ENCODE assay signal across 8 mouse cellular contexts in the genomic region with DNA sequence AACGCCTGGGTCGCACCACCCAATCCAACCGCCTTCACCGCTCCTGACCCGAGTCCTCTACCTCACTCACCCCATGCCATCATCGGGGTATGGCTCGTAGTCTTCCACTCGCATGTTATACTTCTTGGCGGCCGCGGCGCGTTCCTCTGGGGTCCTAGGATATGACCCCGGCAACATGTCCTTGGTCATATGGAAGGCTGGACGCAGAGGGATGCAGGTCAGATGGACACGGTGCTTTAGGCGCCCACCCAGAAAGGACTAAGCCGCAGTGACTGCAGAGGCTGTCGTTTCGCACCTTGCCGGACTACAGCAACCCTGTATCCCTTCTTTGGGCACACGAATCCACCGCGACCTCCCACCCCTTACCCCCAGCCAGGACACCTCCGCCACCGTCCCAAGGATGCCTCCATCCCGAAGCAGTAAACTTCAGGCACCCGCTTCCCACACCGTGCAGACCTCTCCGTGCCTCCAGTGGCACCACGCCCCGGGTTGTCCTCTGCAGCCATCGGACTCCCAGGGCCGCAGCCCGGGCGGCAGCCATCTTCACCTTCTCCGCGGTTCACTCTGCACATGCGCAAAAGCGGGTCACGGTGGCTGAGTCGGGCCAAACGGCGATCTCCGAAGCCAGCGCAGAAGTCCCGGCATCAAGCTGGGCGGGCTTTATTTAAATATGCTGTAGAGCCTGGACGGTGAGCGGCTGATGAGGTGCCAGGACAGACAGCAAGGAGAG. TPM values are rescaled to one million over a fixed set of nuclear protein-coding genes. Genes with fewer than 3 reads are reported as not detected.
A peak's percentile ranks its signal among the peaks of the same experiment; 100 is the strongest.
DNase-seq lines count a peak whose midpoint lies in the region; ATAC-seq and TF ChIP-seq lines count a peak whose summit lies in the region.

Gene Ndufb8 (minus strand): TSS at position 580 of the 730 bp plus-strand sequence.

- no peak for TF ChIP-seq CTCF in E14TG2a.4 (conservative IDR thresholded peaks at IDR 0.05; ENCODE audit: low read length)
- no peak for TF ChIP-seq CTCF in liver, postnatal 0 days (IDR thresholded peaks at IDR 0.05; ENCODE audit: low read depth)

- under 1% methylated on average over 50 of the region's 50 CpGs for WGBS in forebrain, embryonic 13.5 days
- WGBS in large intestine, adult 2 months = under 1% methylated on average over 50 of the region's 50 CpGs
- WGBS in liver, postnatal 0 days (ENCODE audit: insufficient replicate concordance) = under 1% methylated on average over 50 of the region's 50 CpGs
- WGBS in neural tube, embryonic 14.5 days = under 1% methylated on average over 50 of the region's 50 CpGs

- ATAC-seq in forebrain, embryonic 13.5 days = peak; percentile 91
- ATAC-seq in liver, postnatal 0 days = peak; percentile 95
- peak; percentile 85 for ATAC-seq in neural tube, embryonic 14.5 days (ENCODE audit: low read depth)

- H3K9me3 ChIP-seq in E14TG2a.4 (ENCODE audit: low read length) = no peaks in the 10 kb centered on the region
- H3K9me3 ChIP-seq in forebrain, embryonic 13.5 days (replicated peaks) = no peaks in the 10 kb centered on the region
- no peaks in the 10 kb centered on the region for H3K9me3 ChIP-seq in liver, postnatal 0 days (ENCODE audit: low read length)
- no peaks in the 10 kb centered on the region for H3K9me3 ChIP-seq in neural tube, embryonic 14.5 days (ENCODE audit: control insufficient read depth, low read length)

- H3K36me3 ChIP-seq in E14TG2a.4 (ENCODE audit: insufficient read depth, low read length) = peaks cover 37% of the 10 kb centered on the region
- H3K36me3 ChIP-seq in forebrain, embryonic 13.5 days (ENCODE audit: poor library complexity, severe bottlenecking) = peaks cover 35% of the 10 kb centered on the region
- peaks cover 33% of the 10 kb centered on the region for H3K36me3 ChIP-seq in liver, postnatal 0 days (replicated peaks; ENCODE audit: insufficient read depth, low read length)
- peaks cover 26% of the 10 kb centered on the region for H3K36me3 ChIP-seq in neural tube, embryonic 14.5 days (ENCODE audit: control insufficient read depth, insufficient read depth, low read length)

- peaks cover 3% of the 10 kb centered on the region; the same call in 1 of the 2 replicates for H3K27me3 ChIP-seq in E14TG2a.4 (ENCODE audit: insufficient read depth, low read length)
- peaks cover 17% of the 10 kb centered on the region; the same call in 1 of the 2 replicates for H3K27me3 ChIP-seq in forebrain, embryonic 13.5 days
- H3K27me3 ChIP-seq in liver, postnatal 0 days (ENCODE audit: insufficient read depth, low read length) = no peaks in the 10 kb centered on the region
- H3K27me3 ChIP-seq in neural tube, embryonic 14.5 days (ENCODE audit: control insufficient read depth, insufficient read depth, low read length) = no peaks in the 10 kb centered on the region

- H3K4me3 ChIP-seq in E14TG2a.4 (replicated peaks; ENCODE audit: low read length) = peak within 1 kb of the TSS; percentile 95
- peak within 1 kb of the TSS; percentile 95 for H3K4me3 ChIP-seq in forebrain, embryonic 13.5 days
- peak within 1 kb of the TSS; percentile 84 for H3K4me3 ChIP-seq in liver, postnatal 0 days (ENCODE audit: low read depth, low read length)
- H3K4me3 ChIP-seq in neural tube, embryonic 14.5 days (ENCODE audit: low read depth, low read length) = peak within 1 kb of the TSS; percentile 56

- H3K27ac ChIP-seq in forebrain, embryonic 13.5 days = no peak within 1 kb of the TSS; the same call in 1 of the 2 replicates
- H3K27ac ChIP-seq in liver, postnatal 0 days (ENCODE audit: low read depth) = peak within 1 kb of the TSS; percentile 74
- peak within 1 kb of the TSS; percentile 82 for H3K27ac ChIP-seq in neural tube, embryonic 14.5 days (ENCODE audit: low read depth, low read length)

- peak; percentile 90 for DNase-seq in c-Kit-positive CD71-positive TER-119-positive erythroid progenitor cells, embryonic 14.5 days (ENCODE audit: low spot score)
- peak; percentile 98 to 99 for DNase-seq in heart, postnatal 10 days
- DNase-seq in large intestine, adult 2 months (ENCODE audit: low read depth, low spot score) = peak; percentile 67
- DNase-seq in liver, postnatal 0 days = peak; percentile 96
- DNase-seq in testis, postnatal 10 days (ENCODE audit: low spot score) = peak; percentile 98

- H3K4me2 ChIP-seq in forebrain, embryonic 13.5 days = peak within 1 kb of the TSS; percentile 90
- peak within 1 kb of the TSS; percentile 84 for H3K4me2 ChIP-seq in liver, postnatal 0 days (ENCODE audit: low read depth, low read length)
- H3K4me2 ChIP-seq in neural tube, embryonic 14.5 days (ENCODE audit: low read depth, low read length) = peak within 1 kb of the TSS; percentile 80

- peak within 1 kb of the TSS; percentile 89 for H3K9ac ChIP-seq in forebrain, embryonic 13.5 days
- H3K9ac ChIP-seq in liver, postnatal 0 days (replicated peaks) = peak within 1 kb of the TSS; percentile 93
- H3K9ac ChIP-seq in neural tube, embryonic 14.5 days (replicated peaks; ENCODE audit: low read depth, low read length) = peak within 1 kb of the TSS; percentile 90

- TF ChIP-seq EP300 in liver, postnatal 0 days (IDR thresholded peaks at IDR 0.05; ENCODE audit: low read depth) = no peak

- intact Hi-C loops in heart, postnatal 10 days (cut with DNase I) = no loop called here

- peaks cover 19% of the 10 kb centered on the region for H3K4me1 ChIP-seq in E14TG2a.4 (replicated peaks; ENCODE audit: low read depth, low read length)
- H3K4me1 ChIP-seq in forebrain, embryonic 13.5 days = peaks cover 15% of the 10 kb centered on the region
- H3K4me1 ChIP-seq in liver, postnatal 0 days (ENCODE audit: insufficient read depth) = peaks cover 7% of the 10 kb centered on the region
- peaks cover 11% of the 10 kb centered on the region for H3K4me1 ChIP-seq in neural tube, embryonic 14.5 days (ENCODE audit: control insufficient read depth, insufficient read depth, low read length)

RNA-seq across cellular contexts. Expression of gene Ndufb8, which starts in this region (rescaled TPM):
- polyA plus RNA-seq in forebrain, embryonic 13.5 days (2015; fragmentation: Nextera tagmentation; extraction: Ambion mirVana) = 441 and 467 TPM in 2 replicates
- 1,000 to 10,000 TPM; 1,469 to 1,488 TPM for total RNA-seq in heart, postnatal 10 days (2021)
- polyA plus RNA-seq in large intestine, adult 2 months (2012; rRNA removed) = 609 and 634 TPM in 2 replicates
- 394 and 410 TPM in 2 replicates for polyA plus RNA-seq in liver, postnatal 0 days (2015; fragmentation: Nextera tagmentation; extraction: Ambion mirVana)
- polyA plus RNA-seq in neural tube, embryonic 14.5 days (2014; fragmentation: Nextera tagmentation; extraction: Ambion mirVana) = 678 and 806 TPM in 2 replicates
